Mouse (Mus musculus) spleen, adult 12 weeks (tissue): ENCODE data around the gene Med16.

Experiments
- DNase-seq: peaks from one replicate; pipeline ENCODE4 v3.0.0; 2022; ENCODE audit warnings: low spot score

Gene Med16

GRCm38 (mm10) chr10:79858416-79859074 lies 50.2 kb downstream of the Med16 start:
- no peak for DNase-seq

- DNase-seq: no peak
Measured at GRCm38 (mm10) chr10:79857894-79858293, 50.8 kb downstream of the Med16 start.

GRCm38 (mm10) chr10:79857452-79857811 lies 51.3 kb downstream of the Med16 start:
- no peak for DNase-seq

- no peak for DNase-seq
Measured at GRCm38 (mm10) chr10:79856704-79857451, 51.8 kb downstream of the Med16 start.

DNA sequence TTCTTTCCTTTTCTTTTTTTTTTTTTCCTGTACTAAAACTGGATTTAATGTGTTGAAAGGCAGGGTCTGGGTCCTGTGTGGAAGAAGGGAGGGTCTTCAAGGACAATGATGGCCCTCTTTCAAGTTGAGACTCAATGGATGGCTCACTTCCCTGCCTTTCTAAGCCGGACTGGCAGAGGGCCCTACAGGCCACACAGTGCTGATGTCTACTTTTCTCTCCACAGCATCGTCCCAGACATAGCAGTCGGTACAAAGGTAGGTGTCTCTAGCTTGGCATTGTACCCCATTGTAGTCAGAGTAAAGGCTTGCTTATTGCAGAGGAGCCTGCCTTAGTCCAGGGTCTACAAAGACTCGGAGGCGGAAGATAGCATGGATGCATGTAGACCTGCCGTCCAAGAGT lies 52.4 kb downstream of the Med16 start:
- DNase-seq: no peak

- peak; percentile 30 for DNase-seq
Measured at GRCm38 (mm10) chr10:79855558-79856184, 53.1 kb downstream of the Med16 start.

- peak; percentile 64 for DNase-seq
Measured at GRCm38 (mm10) chr10:79854801-79855541, 53.8 kb downstream of the Med16 start.

- peak; percentile 98 for DNase-seq
Measured at GRCm38 (mm10) chr10:79853860-79854795, 54.6 kb downstream of the Med16 start, which contains the start of gene Ptbp1. TSS of gene Ptbp1 (plus strand) at chr10:79854427.

GRCm38 (mm10) chr10:79853392-79853791 lies 55.3 kb downstream of the Med16 start:
- DNase-seq: peak; percentile 40

DNA sequence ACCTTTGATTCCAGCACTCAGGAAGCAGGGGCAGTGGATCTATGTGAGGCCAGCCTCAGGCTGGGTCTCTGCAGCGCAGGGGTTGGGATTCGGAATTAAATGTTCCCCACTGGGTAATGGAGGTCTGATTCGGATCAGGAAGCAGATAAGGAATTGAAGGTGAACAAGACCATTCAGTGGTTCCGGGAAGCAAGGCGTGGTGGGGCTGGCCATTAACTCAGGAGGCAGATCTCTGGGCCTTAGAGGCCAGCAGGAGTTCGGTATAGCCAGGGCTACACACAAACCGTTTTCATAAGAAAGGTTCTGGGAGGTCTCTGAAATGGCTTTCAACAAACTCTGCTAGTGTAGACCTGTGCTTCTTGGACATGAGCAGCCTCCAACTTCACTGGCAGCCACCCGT lies 55.9 kb downstream of the Med16 start:
- DNase-seq: no peak

DNA sequence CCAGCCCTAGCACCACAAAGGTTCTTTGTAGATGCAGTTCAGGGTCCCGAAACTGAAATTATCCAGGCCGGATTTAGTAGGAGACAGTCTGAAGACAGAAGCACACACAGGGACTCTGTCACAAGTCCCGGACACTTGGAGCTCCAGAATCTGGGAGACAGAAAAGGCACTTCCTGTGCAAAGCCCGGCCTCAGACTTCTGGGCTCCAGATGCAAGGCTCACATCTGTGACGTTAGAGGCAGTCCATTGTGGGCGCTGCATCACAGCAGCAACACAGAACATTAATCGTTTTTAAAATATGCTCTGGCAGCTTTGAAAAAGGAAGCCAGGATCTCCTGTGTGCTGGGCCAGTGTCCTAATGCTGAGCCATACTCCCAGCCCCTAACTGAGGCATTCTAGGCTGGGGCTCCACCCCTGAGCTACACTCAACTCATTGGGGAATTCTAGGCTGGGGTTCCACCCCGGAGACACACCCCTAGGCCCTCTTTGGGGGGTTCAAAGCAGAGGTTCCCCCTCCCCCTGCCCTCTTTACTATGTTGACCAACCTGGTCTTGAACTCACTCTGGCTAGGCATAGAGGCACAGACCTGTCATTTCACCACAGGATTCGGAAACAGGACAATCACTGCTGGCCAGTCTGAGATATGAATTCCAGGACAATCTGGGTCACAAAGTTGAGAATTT lies 56.5 kb downstream of the Med16 start:
- no peak for DNase-seq

DNA sequence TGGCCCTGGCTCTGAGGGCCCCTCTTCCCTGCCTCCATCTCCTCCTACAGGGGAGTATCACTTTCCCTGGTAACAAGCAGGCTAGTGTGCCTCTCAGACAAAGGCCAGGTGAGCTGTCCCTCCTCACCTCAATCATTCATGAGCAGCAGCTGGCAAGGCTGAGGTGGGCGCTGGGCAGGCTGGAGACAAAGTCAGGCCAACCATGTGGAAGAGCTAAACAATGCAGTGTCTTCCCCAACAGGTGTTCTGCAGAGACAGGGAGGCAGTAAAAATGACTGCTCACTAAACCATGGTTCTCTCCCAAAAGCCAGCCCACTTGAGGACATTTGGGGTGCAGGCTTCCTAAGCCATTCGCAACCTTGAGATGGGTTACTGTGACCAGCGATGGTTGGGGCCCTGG lies 57.1 kb downstream of the Med16 start:
- no peak for DNase-seq

GRCm38 (mm10) chr10:79849941-79850628 lies 58.6 kb downstream of the Med16 start:
- DNase-seq: no peak

GRCm38 (mm10) chr10:79846553-79846952 lies 62.2 kb downstream of the Med16 start:
- no peak for DNase-seq
